Mouse (Mus musculus): ENCODE measurements at regions not wholly inside any gene's neighbourhood (a gene's known extent, or its start where the extent isn't known, plus 50 kb on each side); places are given as distances from the start of the nearest gene placed in this dataset.

- TF ChIP-seq CTCF (IDR thresholded peaks at IDR 0.05; ENCODE audit: insufficient read depth, low read length) = no peak
- TF ChIP-seq POLR2A (IDR thresholded peaks at IDR 0.05; ENCODE audit: borderline replicate concordance, extremely low read depth, low read depth, low read length) = no peak
These were observed 803.5 kb downstream of the Efna5 start for GRCm38 (mm10) chr17:62077604-62078003.
